8 mouse cellular contexts compared by ENCODE assay signal in genomic region chr12:3805852-3806251, GRCm38 (mm10). TPM values are rescaled to one million over a fixed set of nuclear protein-coding genes. Genes with fewer than 3 reads are reported as not detected.
DNase-seq lines count a peak whose midpoint lies in the region; ATAC-seq and TF ChIP-seq lines count a peak whose summit lies in the region.

TSS of gene Dnmt3a (plus strand) at chr12:3806007.

- H3K27ac ChIP-seq in ES-Bruce4 (ENCODE audit: insufficient read depth, low read length): no peak within 1 kb of the TSS
- H3K27ac ChIP-seq in forebrain, embryonic 10.5 days: peak within 1 kb of the TSS; percentile 92
- H3K27ac ChIP-seq in limb, embryonic 12.5 days: peak within 1 kb of the TSS; percentile 94

- 22% methylated on average over 4 of the region's 4 CpGs for WGBS in forebrain, embryonic 10.5 days
- WGBS in limb, embryonic 12.5 days: 15% methylated on average over 4 of the region's 4 CpGs

- TF ChIP-seq CTCF in ES-Bruce4 (IDR thresholded peaks at IDR 0.05; ENCODE audit: low read depth, low read length): no peak

- TF ChIP-seq POLR2A in ES-Bruce4 (IDR thresholded peaks at IDR 0.05; ENCODE audit: insufficient read depth, low read length): no peak

- H3K27me3 ChIP-seq in ES-Bruce4 (ENCODE audit: control insufficient read depth, insufficient read depth, low read length, poor library complexity, severe bottlenecking): 0 out of 2 replicates have a peak, but pooled peaks cover 2% of the 10 kb centered on the region
- H3K27me3 ChIP-seq in forebrain, embryonic 10.5 days (ENCODE audit: poor library complexity, severe bottlenecking): peaks cover 79% of the 10 kb centered on the region
- H3K27me3 ChIP-seq in limb, embryonic 12.5 days: peaks cover 21% of the 10 kb centered on the region

- peak within 1 kb of the TSS; percentile 60 for H3K4me3 ChIP-seq in ES-Bruce4 (ENCODE audit: low read depth, low read length)
- H3K4me3 ChIP-seq in forebrain, embryonic 10.5 days: peak within 1 kb of the TSS; percentile 82
- peak within 1 kb of the TSS; percentile 92 for H3K4me3 ChIP-seq in limb, embryonic 12.5 days (replicated peaks)

- no peak for DNase-seq in frontal cortex, adult 2 months (ENCODE audit: extremely low spot score in 1 of 2, low spot score in 1 of 2)
- no peak for DNase-seq in frontal cortex, postnatal 14 days (ENCODE audit: low spot score in 2 of 2)
- DNase-seq in forebrain, embryonic 10.5 days (ENCODE audit: extremely low spot score, low spot score): no peak
- DNase-seq in heart, postnatal 14 days: no peak
- no peak for DNase-seq in frontal cortex, postnatal 36 days (ENCODE audit: low spot score in 2 of 2)

- no peaks in the 10 kb centered on the region for H3K4me1 ChIP-seq in ES-Bruce4 (ENCODE audit: control insufficient read depth, insufficient read depth, low read length)
- peaks cover 44% of the 10 kb centered on the region for H3K4me1 ChIP-seq in forebrain, embryonic 10.5 days
- H3K4me1 ChIP-seq in limb, embryonic 12.5 days (replicated peaks): peaks cover 36% of the 10 kb centered on the region

- no peak for TF ChIP-seq EP300 in ES-Bruce4 (IDR thresholded peaks at IDR 0.05; ENCODE audit: insufficient read depth, low read depth, low read length)

- ATAC-seq in limb, embryonic 12.5 days (ENCODE audit: insufficient number of reproducible peaks, insufficient read depth, low FRiP score, low TSS enrichment, low read depth): no peak
- ATAC-seq in neutrophil, adult 5-6 weeks (ENCODE audit: extremely low read depth, insufficient number of reproducible peaks, low FRiP score, poor library complexity, severe bottlenecking): no peak

- H3K9me3 ChIP-seq in ES-Bruce4 (replicated peaks; ENCODE audit: control insufficient read depth, insufficient read depth, low read length, poor library complexity, severe bottlenecking): no peaks in the 10 kb centered on the region
- no peaks in the 10 kb centered on the region for H3K9me3 ChIP-seq in forebrain, embryonic 10.5 days
- H3K9me3 ChIP-seq in limb, embryonic 12.5 days: no peaks in the 10 kb centered on the region

- peak within 1 kb of the TSS; percentile 91 for H3K9ac ChIP-seq in ES-Bruce4 (ENCODE audit: low read depth, poor library complexity, severe bottlenecking)
- H3K9ac ChIP-seq in limb, embryonic 12.5 days (replicated peaks): peak within 1 kb of the TSS; percentile 96

- intact Hi-C loops in heart, postnatal 14 days (cut with DNase I): loop anchor here (2.0 to 5.0 kb wide), 3 partner anchors 21 to 66 kb away; no protein-coding TSS in a partner anchor

- peak within 1 kb of the TSS; percentile 80 for H3K4me2 ChIP-seq in limb, embryonic 12.5 days

- no peaks in the 10 kb centered on the region for H3K36me3 ChIP-seq in ES-Bruce4 (ENCODE audit: control insufficient read depth, insufficient read depth, low read length, poor library complexity, severe bottlenecking)
- no peaks in the 10 kb centered on the region for H3K36me3 ChIP-seq in forebrain, embryonic 10.5 days (replicated peaks)
- H3K36me3 ChIP-seq in limb, embryonic 12.5 days: no peaks in the 10 kb centered on the region

RNA-seq across cellular contexts. Expression of gene Dnmt3a, which starts in this region (rescaled TPM):
- polyA plus RNA-seq in frontal cortex, adult 2 months (2012; rRNA removed): 42.5 and 44.7 TPM in 2 replicates
- polyA plus RNA-seq in ES-Bruce4 (2011; ENCODE audit: insufficient read depth, insufficient read length, low read depth, missing spikeins): 31.9 and 44.2 TPM in 2 replicates
- 117 and 119 TPM in 2 replicates for polyA plus RNA-seq in forebrain, embryonic 10.5 days (2016; fragmentation: Nextera tagmentation; extraction: Ambion mirVana)
- 100 to 1,000 TPM; 118 to 122 TPM for total RNA-seq in heart, postnatal 14 days (2021)
- 260 and 282 TPM in 2 replicates for polyA plus RNA-seq in limb, embryonic 12.5 days (2016; fragmentation: Nextera tagmentation; extraction: Ambion mirVana)
- 19.2 and 24.2 TPM in 2 replicates for total RNA-seq in neutrophil, adult 5-6 weeks (2017)
